Mouse (Mus musculus) midbrain, embryonic 10.5 days (tissue): ENCODE data around the gene Vsig2. TPM values are rescaled to one million over a fixed set of nuclear protein-coding genes. Genes with fewer than 3 reads are reported as not detected.

ENCODE experiments used
- DNase-seq: peaks from one replicate; pipeline ENCODE4 v3.0.0-alpha.2; 2017; ENCODE audit warnings: low spot score
- H3K27ac ChIP-seq: fragments of 300-500 bp; sonication (generic); replicated peaks from 2 replicates; pipeline ENCODE4 v1.5.1; 2016; ENCODE audit warnings: mild to moderate bottlenecking
- H3K27me3 ChIP-seq: fragments of 300-500 bp; sonication (generic); 2 replicates; pipeline ENCODE4 v1.6.1; 2016; ENCODE audit warnings: low read depth, mild to moderate bottlenecking; ENCODE audit not compliant: poor library complexity, severe bottlenecking
- H3K36me3 ChIP-seq: fragments of 300-500 bp; sonication (generic); 2 replicates; pipeline ENCODE4 v1.6.1; 2016; ENCODE audit warnings: mild to moderate bottlenecking, moderate library complexity
- H3K4me1 ChIP-seq: fragments of 300-500 bp; sonication (generic); 2 replicates; pipeline ENCODE4 v1.6.1; 2016
- H3K4me3 ChIP-seq: fragments of 300-500 bp; sonication (generic); 2 replicates; pipeline ENCODE4 v1.5.1; 2016; ENCODE audit warnings: mild to moderate bottlenecking, moderate library complexity
- H3K9me3 ChIP-seq: fragments of 300-500 bp; sonication (generic); replicated peaks from 2 replicates; pipeline ENCODE4 v1.6.1; 2016; ENCODE audit warnings: mild to moderate bottlenecking
- WGBS: fragments of 180-500 bp; shearing (Covaris S2); methylation state at CpG from one replicate; pipeline ENCODE4 v1.1.7; 2016; 5-methylcytosine and 5-hydroxymethylcytosine counted together
- polyA plus RNA-seq: library from polyadenylated mRNA; unstranded; fragments of >200 nt; fragmentation: Nextera tagmentation; extraction: Ambion mirVana; gene quantifications from 2 replicates; pipeline ENCODE4 v1.2.1, GENCODE M21; 2016

Gene Vsig2
- polyA plus RNA-seq, 1 experiment from 2014 or later, result 0.39 TPM

DNA sequence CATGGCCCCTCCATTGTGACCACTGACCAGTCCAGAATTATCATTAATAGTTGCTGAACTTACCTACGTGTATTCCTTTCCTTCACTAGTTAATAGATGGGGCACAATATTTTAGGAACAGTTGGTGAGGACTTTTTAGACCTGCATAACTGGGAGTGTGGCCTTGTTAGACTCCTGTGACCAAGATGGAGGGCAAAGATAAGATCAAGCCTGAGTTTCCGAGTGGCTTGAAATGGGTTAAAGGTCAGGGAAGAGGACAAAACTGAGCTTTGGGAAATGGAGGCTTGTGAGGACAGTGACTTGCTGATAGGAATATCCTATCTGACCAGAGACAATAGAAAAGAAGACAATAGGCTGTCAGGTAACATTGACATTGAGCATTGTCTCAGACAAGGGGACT lies 13.6 kb upstream of the Vsig2 start:
- no peak overlapping the region for H3K4me3 ChIP-seq
- H3K4me1 ChIP-seq, result peaks cover 28% of the 10 kb centered on the region
- 0 out of 2 replicates have a peak, but pooled peaks cover 3% of the 10 kb centered on the region for H3K9me3 ChIP-seq
- 92% methylated on average over 2 of the region's 2 CpGs for WGBS
- H3K27me3 ChIP-seq, result peaks cover 61% of the 10 kb centered on the region
- DNase-seq, result no peak
- H3K27ac ChIP-seq, result no peak overlapping the region
- peaks cover 59% of the 10 kb centered on the region for H3K36me3 ChIP-seq

DNA sequence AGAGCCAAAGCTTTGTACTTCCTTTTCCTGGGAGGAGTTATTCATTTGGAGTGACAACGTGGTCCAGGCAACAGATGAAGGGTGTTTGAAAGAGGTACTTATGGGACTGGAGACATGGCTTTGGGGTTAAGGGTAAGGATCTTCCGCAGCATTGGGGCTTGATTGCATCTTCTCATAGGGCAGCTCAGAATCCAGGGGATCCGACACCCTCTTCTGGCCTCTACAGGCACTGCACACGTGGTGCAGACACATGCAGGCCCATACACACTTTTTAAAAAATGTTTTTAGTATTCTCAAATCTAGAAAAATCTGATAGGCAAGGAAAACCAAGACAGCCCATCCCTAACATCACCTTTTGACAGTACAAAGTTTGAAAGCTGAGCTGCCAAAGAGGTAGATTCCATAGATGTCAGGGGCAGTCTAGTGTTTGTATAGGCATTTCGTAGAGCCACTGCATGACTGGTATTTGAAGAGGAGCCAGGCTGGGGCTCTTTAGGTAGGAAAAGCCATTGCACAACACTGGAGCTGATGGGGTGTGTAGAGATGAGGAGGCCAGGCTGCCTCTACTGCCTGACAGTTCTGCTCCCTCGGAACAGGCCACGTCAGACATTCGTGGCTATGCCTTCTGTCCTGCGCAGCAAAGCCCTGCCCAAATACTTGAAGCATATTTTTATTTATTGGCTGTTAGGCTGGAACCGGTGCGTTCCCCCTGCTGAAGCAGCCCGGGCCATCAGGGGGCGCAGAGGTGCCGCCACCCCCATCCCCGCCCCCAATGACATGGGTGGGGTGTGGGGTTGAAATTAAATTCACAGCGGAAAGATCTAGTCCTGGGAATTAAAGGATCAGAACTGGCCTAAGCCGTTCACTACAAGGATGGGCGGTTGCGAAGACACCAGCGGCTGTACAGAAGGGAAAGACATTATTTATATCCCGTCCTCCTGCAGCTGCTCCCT lies 12.3 kb upstream of the Vsig2 start:
- H3K27me3 ChIP-seq, result peaks cover 74% of the 10 kb centered on the region
- peak; percentile 34 for DNase-seq
- peaks cover 48% of the 10 kb centered on the region for H3K36me3 ChIP-seq
- 0 out of 2 replicates have a peak, but pooled peaks cover 3% of the 10 kb centered on the region for H3K9me3 ChIP-seq
- peak overlapping the region; percentile 36 for H3K4me3 ChIP-seq
- no peak overlapping the region for H3K27ac ChIP-seq
- WGBS, result 24% methylated on average over 21 of the region's 21 CpGs
- peaks cover 38% of the 10 kb centered on the region for H3K4me1 ChIP-seq

DNA sequence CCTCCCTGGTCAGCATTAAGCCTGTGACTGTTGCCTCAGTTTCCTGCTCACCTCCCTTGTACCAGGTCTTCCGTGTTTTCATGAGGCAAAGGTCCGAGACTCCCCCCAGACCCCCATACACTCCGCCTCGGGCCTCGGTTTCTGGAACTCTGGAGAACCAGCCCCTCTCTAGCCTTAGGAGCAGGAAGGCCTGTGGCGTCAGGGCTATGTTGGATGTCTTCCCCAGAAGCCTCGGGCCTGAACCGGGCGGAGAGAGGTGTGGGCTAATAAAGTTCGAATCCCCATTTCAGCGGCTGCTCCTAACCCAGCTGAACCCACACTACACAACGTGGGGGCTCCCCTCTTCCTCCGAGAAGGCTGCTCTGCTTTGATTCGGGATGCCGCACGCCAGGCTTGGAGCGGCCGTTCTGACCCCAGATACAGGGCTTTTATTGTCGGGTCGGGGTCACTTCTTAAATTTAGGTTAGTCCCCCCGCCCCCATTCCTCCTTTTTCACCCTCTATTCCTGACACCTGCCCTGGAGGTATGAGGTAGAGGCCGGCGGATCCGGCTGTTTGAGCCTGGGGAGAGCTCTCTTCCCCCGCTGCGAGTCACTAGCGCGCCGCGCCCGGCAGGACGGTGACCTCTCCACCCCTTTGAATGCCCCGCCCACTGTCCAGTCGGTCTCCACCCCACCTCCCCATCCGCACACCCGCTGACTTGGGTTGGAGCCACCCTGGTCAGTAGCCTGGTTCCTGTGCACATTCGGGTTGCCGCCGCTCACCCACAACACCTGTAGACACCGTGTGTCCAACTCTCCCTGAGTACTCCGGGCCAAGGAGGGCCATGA lies 11.4 kb upstream of the Vsig2 start, which contains the start of gene Esam:
Gene Esam, plus strand, starts transcription at position 683 of the 829 bp plus-strand sequence.
- Histone ChIP-seq H3K36me3 (peaks cover 39% of the 10 kb centered on the region), H3K9me3 (0 out of 2 replicates have a peak, but pooled peaks cover 3% of the 10 kb centered on the region), H3K27ac (no peak within 1 kb of the TSS), H3K4me1 (peaks cover 38% of the 10 kb centered on the region), H3K4me3 (peak within 1 kb of the TSS; percentile 50), H3K27me3 (peaks cover 83% of the 10 kb centered on the region)
- 2% methylated on average over 41 of the region's 41 CpGs for WGBS
- peak; percentile 44 for DNase-seq

DNA sequence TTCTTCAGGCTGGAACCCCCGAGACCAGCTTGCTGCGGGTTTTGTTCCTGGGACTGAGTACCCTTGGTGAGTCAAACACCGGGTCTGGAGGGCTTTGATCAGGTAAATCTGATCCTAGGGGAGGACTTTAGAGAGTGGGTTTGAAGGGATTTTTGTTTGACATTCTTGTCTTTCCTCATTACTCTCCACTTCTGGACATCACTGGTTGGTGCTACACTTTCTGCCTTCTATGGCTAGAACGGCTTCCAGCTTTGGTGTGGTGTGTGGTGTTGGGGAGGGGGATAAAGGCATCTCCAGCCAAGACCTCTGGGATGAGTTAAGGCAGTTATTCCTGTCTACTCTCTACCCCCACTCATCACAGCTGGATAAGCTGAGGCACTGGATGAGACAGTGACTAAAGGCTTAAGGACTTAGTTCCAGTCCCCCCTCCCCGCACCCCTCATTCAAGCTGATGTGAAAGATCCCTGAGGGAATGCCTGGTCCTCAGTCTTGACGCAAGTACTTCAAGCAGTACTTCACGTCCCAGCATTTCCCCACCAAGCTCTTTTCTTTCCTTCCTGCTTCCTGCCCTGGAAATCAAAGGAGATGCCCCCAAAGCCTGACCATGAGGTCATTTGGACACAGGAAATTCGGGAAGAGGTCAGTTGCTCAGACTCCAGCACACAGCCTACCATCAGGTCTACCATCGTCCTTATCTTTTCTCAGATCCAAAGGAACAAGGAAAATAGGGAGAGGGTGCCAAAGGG lies 10.7 kb upstream of the Vsig2 start:
- H3K9me3 ChIP-seq, result 0 out of 2 replicates have a peak, but pooled peaks cover 3% of the 10 kb centered on the region
- H3K36me3 ChIP-seq, result peaks cover 31% of the 10 kb centered on the region
- peaks cover 91% of the 10 kb centered on the region for H3K27me3 ChIP-seq
- 11% methylated on average over 9 of the region's 9 CpGs for WGBS
- H3K27ac ChIP-seq, result no peak overlapping the region
- H3K4me3 ChIP-seq, result peak overlapping the region; percentile 50
- H3K4me1 ChIP-seq, result peaks cover 38% of the 10 kb centered on the region
- peak; percentile 19 for DNase-seq

DNA sequence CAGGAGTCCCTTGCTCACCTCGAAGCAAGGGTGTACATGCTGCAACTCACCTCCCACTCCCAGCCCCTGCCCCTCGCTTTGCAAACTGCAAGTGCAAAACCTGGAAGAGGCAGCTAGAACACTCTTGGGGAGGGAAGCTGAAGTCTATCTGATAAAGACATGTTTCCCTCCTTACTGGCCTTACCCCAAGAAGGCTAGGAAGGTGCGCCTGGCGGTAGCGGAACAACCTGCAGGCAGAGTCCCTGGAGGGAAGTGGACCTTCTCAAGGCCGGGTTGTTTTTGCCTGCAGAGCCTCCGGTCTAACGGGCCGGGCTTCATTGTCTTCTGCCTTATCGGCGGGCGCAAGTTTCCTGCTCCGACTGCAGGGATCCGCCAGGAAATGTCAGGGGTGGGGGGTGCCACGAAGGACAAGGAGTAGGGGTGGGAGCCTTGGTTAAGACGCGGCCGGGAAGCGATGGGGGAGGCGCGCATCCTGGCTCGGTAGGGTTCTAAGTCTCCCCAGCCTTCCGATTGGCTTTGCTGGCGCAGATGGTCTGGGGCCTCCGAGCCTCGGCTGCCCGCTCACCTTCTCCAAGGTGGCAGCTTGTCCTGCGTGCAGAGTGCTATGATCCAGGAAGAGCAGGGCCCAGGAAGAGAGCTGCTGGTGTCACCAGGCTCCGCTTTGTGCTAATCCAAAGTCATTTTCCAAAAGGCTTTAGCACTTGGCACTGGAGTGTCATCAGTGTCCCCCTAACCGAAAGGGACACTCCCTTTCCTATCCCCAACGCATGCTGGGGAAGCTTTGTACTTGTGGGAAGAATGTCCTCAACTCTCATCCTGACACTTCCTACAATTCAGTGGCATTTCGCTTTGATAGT lies 8.8 kb upstream of the Vsig2 start:
- peaks cover 93% of the 10 kb centered on the region for H3K27me3 ChIP-seq
- H3K27ac ChIP-seq, result no peak overlapping the region; the same call in 1 of the 2 replicates
- peaks cover 38% of the 10 kb centered on the region for H3K4me1 ChIP-seq
- peaks cover 13% of the 10 kb centered on the region for H3K36me3 ChIP-seq
- peak overlapping the region; percentile 50 for H3K4me3 ChIP-seq
- H3K9me3 ChIP-seq, result 0 out of 2 replicates have a peak, but pooled peaks cover 3% of the 10 kb centered on the region
- DNase-seq, result peak; percentile 54
- WGBS, result 1% methylated on average over 32 of the region's 32 CpGs

DNA sequence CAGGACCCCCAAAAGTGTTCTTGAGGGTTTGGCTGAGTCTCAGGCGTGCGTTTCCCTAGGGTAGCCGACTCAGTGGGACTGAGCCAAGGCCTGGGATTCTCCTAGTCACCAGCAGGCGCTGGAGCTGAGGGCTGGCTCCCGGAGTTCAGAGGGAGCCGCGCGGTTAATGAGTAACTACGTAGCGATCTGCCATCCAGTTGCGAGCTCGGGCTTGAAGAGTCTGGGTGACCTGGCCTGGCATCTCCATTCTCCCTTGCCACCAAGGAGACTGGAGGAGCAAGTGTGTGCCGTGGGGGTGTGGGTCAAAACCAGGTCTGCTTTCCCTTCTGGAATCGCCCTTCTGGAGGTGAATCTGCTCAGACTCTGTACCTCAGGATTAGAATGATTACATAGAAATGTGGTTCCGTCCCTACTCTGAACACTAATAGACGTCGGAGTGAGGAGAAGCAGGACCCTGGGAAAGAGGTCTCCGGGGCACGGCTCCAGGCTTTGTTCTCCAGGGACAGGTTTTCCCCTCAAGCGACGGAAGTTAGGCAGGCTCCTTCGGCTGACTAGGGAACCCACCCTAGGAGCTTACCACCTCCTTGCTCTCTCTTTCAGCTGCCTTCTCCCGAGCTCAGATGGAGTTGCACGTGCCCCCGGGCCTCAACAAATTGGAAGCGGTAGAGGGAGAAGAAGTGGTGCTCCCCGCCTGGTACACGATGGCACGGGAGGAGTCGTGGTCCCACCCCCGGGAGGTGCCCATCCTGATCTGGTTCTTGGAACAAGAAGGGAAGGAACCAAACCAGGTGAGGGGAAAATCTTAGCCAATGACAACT lies 8.0 kb upstream of the Vsig2 start:
- Histone ChIP-seq H3K4me3 (peak overlapping the region; percentile 50), H3K27me3 (peaks cover 85% of the 10 kb centered on the region), H3K36me3 (peaks cover 5% of the 10 kb centered on the region), H3K4me1 (peaks cover 38% of the 10 kb centered on the region), H3K27ac (peak overlapping the region; percentile 46; the same call in 1 of the 2 replicates), H3K9me3 (0 out of 2 replicates have a peak, but pooled peaks cover 1% of the 10 kb centered on the region)
- peak; percentile 67 for DNase-seq
- 2% methylated on average over 31 of the region's 31 CpGs for WGBS

DNA sequence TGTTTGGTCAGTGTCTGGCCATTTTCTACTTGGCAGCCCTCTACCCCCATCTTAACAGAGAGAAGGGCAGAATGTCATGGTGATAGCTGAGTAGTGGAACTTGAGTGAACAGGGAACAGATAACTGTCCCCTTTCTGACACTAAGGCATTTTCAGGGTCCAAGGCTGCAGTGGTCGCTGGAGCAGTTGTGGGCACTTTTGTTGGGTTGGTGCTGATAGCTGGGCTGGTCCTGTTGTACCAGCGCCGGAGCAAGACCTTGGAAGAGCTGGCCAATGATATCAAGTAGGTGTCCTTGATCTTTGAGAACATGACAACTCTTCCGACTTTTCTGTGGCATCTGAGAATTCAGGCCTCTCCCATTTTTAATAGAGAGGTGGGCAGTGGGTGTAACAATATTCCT lies 2.2 kb upstream of the Vsig2 start:
- Histone ChIP-seq H3K27ac (no peak overlapping the region), H3K27me3 (peaks cover 78% of the 10 kb centered on the region), H3K4me3 (no peak overlapping the region), H3K9me3 (no peaks in the 10 kb centered on the region), H3K4me1 (peaks cover 3% of the 10 kb centered on the region; the same call in 1 of the 2 replicates), H3K36me3 (no peaks in the 10 kb centered on the region)
- WGBS, result 83% methylated on average over 4 of the region's 4 CpGs
- DNase-seq, result no peak

DNA sequence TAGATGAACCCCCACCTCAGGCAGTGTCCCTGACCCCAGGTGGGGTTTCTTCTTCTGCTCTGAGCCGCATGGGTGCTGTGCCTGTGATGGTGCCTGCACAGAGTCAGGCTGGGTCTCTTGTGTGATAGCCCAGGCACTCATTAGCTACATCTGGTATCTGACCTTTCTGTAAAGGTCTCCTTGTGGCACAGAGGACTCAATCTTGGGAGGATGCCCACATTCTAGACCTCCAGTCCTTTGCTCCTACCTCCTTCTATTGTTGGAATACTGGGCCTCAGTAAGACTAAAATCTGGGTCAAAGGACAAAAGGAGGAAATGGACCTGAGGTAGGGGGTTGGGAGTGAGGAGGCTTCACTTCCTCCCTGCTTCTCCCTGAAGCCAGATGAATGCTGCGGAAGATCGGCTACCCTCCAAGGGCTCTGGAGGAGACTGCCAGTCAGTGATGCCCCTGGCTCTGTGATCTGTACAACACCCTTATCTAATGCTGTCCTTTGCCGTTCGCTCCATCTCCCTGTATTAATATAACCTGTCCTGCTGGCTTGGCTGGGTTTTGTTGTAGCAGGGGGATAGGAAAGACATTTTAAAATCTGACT lies 1.3 kb upstream of the Vsig2 start:
- DNase-seq, result no peak
- Histone ChIP-seq H3K27ac (no peak overlapping the region), H3K36me3 (no peaks in the 10 kb centered on the region), H3K4me3 (no peak overlapping the region), H3K9me3 (no peaks in the 10 kb centered on the region), H3K4me1 (peaks cover 3% of the 10 kb centered on the region; the same call in 1 of the 2 replicates), H3K27me3 (peaks cover 78% of the 10 kb centered on the region)
- WGBS, result 81% methylated on average over 5 of the region's 5 CpGs

DNA sequence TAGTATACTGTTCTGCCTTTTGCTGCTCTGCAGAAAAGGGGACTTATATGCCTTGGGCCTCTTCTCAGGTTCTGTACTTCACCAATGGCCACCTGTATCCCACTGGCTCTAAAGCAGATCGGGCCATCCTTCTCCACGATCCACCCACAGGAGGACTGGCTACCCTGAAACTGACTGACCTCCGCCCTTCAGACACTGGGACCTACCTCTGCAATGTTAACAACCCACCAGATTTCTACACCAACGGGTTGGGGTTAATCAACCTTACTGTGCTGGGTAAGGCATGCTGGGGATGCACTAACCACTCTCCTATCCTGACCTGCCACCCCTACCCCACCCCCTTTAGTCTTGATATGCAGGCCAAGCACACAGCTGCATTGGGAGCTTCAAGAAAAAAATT lies 1.2 kb downstream of the Vsig2 start:
- H3K27me3 ChIP-seq, result peaks cover 84% of the 10 kb centered on the region
- H3K27ac ChIP-seq, result no peak overlapping the region
- no peak overlapping the region for H3K4me3 ChIP-seq
- WGBS, result 87% methylated on average over 4 of the region's 4 CpGs
- no peak for DNase-seq
- no peaks in the 10 kb centered on the region for H3K36me3 ChIP-seq
- no peaks in the 10 kb centered on the region for H3K9me3 ChIP-seq
- H3K4me1 ChIP-seq, result peaks cover 19% of the 10 kb centered on the region

DNA sequence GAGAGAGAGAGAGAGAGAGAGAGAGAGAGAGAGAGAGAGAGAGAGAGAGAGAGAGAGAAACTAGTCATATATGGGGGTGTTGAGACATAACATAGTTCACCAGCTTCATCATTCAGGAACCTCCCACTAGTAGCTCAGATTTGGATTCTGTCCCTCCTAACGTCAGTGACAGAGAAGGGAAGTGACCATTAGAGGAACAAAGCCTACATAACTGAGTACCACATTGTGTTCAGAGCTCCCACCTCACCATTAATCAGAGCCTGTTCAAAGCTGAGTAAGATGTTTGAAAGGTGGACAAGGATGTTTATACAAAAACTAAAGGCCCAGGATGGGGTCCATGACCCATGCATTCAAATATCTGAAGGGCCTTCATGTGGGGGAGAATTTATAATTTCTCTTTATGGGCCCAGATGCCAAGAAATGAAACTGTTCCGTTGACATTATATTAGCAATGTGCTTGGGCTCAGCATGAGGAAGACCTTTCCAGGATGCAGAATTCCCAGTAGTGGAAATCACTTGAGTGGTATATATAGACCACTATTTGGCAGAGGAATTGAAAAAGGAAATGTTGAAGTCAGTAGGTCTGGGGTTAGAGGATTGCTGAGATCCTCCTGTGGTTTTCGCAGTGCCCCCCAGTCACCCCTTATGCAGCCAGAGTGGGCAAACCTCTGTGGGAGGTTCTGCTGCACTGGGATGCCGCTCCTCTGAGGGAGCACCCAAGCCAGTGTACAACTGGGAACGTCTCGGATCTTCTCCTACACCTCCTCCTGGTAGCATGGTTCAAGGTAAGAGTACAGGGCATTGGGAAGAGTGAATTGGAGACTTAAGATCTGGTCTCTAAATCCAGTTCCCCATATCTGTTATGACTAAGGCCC lies 1.9 kb downstream of the Vsig2 start:
- H3K9me3 ChIP-seq, result no peaks in the 10 kb centered on the region
- no peaks in the 10 kb centered on the region for H3K36me3 ChIP-seq
- 87% methylated on average over 6 of the region's 6 CpGs for WGBS
- DNase-seq, result no peak
- H3K4me1 ChIP-seq, result peaks cover 26% of the 10 kb centered on the region
- no peak overlapping the region for H3K4me3 ChIP-seq
- no peak overlapping the region for H3K27ac ChIP-seq
- H3K27me3 ChIP-seq, result peaks cover 91% of the 10 kb centered on the region
